Mouse (Mus musculus) fat pad, adult 2 months (tissue): ENCODE data around the gene Dynlt1b.
"Not testable (repeated sequence)": the region's sequence is repeated elsewhere in the genome, so short reads cannot be mapped to it uniquely, and the experiment has no call there.

Experiments used
- DNase-seq: peaks from one replicate; pipeline ENCODE4 v3.0.0-alpha.2; 2011; ENCODE audit warnings: low read depth, low spot score; ENCODE audit errors: extremely low read depth

Gene Dynlt1b

DNA sequence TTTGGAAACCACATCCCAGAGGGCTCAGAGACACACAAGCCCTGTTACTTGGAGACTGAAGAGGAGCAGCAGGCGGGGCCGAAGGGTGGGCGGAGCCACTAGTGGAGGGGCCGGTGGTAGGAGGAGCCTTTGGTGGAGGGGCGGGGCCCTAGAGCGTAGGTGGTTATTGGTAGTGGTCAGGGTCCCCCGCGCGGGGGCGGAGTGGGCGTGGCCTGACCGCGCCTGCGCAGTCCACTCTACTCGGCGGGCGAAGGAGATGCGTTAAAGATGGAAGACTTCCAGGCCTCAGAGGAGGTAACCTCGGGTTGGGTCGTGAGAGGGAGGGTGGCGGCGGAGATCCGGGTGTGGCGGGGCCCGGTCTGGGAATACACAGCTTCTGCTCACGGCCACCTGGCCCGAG, at the start of gene Dynlt1b:
Gene Dynlt1b, plus strand, starts transcription at position 168 of the 400 bp plus-strand sequence.
- DNase-seq: not testable (repeated sequence)

DNA sequence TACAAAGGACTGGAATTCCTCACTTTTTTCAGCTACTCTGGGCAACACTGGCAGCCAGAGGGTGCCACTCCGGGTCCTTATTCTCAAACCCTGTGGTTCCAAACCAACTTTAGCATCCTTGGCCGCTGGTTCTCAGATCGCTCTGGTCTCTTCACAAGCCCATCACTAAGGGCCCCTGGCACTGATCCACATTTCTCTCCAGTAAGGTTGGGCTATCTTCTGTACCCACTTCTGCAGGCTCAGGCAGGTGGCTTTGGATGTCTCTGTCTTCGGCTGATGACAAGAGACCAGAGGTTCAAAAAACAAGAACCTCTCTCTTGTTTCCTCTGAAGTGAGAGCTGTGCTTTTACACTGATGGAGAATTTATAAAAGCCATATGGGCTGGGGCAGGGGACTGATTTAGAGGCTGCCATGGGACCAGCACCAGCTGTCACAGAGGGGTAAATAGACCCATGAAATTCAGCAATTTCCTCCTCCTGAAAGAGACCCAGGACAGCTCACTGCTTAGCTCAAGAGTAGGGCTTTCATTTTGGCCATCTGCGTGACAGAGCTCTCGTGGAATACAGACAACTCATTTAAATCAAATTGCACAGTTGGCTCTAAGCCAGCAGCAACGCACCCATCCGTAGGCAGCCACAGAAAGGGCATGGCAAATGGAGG, 49.6 kb upstream of the Dynlt1b start:
- not testable (repeated sequence) for DNase-seq

DNA sequence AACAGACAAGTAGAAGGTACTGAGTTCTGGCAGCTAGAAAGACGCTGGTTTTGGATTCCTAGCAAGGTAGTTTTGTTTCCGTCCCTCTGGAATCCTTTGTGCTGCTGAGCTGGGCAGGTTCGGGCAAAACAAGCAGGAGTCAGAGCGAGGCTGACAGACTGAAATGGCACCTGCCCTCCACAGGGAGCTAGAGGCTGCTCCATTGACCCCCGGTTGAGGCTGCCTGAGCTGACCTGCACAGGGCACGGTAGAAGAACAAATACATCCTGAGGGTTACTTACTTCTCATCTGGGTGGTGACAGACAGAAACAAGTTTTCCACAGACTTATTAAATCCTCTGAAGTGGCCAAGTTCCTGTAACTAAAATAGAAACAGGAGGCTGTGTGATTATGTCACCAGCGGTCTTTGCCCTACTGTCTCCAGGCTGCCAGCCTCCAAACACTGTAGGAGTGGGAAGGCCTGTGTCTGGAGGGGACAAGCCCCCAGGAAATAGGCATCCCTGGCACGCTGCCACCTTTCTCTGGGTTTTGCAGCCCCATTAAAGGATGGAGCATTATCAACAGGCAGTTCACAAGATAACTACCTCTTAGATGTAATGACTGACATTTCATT, 48.7 kb upstream of the Dynlt1b start:
- not testable (repeated sequence) for DNase-seq

DNA sequence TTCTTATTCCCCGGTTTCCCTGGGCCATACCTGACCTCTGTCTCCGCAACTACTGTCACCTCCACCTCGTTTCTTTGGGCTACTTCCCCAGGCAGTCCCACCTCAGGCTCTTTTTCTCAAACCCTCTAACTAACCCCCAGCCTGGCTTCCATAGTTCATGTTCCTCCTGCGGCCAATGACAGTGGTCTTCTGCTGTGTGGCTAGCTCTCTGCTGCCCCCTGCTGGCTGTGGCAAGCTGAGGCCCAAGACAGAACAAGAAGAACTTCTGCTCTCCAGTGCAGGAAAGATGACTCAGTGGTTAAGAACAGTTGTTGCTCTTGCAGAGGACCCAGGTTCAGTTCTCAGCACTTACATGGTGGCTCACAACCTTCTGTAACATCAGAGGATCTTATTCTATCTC, 43.0 kb upstream of the Dynlt1b start:
- not testable (repeated sequence) for DNase-seq

DNA sequence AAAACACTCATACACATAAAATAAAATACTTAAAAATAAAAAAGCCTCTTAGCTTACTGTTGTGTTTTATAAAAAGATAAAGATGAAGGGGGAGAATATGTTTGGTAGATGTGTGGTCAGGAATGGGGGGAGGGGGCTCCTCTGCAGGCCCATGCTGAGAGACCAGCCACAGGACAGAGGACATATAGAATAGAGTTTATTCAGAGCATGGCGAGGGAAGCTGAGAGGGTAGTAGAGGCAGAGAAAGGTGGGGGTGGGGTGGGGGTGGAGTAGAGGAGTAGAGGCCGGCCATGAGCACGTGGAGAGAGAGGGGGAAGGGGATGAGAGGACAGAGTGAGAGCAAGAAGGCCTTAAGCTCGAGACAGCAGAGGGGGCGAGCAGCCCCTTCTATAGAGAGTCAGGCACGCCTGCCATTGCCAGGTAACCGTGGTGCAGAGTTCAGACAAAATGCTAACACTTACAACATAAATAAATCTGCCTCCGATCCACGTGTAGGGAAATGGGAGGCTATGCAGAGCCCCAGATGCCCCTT, 42.5 kb upstream of the Dynlt1b start:
- DNase-seq: not testable (repeated sequence)

DNA sequence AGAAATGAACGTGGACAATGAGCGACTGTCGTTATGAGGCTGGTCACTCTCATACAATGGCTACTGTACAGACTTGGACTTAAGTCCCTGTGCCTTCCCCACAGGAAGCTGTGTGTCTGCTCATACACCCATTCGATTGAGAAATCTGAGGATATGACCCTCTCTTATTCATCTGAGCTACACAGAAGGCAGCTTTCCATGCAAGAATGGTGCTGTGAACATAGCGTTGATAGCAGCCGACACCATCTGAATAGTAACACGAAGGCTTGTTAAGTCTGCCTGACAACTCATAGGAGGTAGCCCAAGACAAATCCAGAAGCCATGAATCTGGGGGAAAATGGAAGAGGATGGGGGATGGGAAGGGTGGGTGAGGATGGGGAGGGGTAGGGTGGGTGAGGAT, 40.4 kb upstream of the Dynlt1b start:
- not testable (repeated sequence) for DNase-seq

DNA sequence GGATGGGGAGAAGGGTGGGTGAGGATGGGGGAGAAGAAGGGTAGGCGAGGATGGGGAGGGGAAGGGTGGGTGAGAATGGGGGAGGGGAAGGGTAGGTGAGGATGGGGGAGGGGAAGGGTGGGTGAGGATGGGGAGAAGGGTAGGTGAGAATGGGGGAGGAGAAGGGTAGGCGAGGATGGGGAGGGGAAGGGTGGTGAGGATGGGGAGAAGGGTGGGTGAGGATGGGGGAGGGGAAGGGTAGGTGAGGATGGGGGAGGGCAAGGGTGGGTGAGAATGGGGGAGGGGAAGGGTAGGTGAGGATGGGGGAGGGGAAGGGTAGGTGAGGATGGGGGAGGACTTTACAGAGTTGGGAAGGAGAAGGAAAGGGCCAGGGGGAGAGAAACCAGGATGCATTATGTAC, 39.2 kb upstream of the Dynlt1b start:
- DNase-seq: not testable (repeated sequence)

DNA sequence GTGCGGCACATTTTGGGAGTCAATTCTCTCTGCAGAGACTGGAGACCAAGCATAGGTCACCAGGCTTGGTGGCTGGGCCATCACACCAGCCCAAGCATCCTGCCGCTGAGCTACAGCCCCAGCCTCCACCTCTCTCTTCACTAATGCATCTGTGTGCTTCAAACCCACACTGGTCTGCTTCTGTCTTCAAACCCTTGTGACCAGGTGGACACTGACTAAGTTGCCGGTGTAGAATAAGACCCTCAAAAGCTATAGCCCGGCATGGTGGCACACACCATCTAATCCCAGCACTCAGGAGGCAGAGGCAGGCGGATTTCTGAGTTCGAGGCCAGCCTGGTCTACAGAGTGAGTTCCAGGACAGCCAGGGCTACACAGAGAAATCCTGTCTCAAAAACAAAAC, 38.2 kb upstream of the Dynlt1b start:
- DNase-seq: not testable (repeated sequence)

DNA sequence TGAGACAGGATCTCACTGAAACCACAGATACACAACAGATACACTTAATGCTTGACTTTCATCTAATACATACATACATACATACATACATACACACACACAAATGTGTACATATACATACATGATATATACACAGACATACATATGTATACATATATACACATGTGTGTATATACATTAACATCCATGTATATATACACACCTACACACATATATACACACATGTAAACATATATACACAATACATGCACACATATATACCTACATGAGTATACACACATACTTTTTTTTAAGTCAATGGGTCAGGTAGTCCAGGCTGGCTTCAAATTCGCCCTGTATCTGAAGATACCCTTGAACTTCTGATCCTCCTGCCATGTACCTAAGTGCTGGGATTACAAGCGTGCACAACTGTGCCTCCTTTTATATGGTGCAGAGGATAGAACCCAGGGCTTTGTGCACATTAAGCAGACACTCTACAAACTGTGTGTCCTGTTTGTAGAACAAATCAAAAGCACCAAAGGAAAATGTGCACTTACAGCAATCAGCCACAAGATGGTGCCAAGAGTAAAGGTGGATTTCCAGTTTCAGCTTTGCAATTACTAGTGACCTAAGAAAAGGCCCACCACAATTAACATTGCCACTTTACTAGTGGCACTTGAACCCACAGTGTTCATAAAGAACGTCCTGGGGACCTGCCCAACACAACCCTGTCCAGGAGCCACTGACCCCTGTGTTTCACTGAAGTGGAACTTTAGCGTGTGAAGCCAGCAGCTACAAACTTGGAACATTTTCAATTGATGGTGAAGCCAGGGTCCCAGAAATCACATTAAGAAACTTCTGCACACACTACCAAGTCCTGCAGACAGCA, 37.2 kb upstream of the Dynlt1b start:
- not testable (repeated sequence) for DNase-seq

DNA sequence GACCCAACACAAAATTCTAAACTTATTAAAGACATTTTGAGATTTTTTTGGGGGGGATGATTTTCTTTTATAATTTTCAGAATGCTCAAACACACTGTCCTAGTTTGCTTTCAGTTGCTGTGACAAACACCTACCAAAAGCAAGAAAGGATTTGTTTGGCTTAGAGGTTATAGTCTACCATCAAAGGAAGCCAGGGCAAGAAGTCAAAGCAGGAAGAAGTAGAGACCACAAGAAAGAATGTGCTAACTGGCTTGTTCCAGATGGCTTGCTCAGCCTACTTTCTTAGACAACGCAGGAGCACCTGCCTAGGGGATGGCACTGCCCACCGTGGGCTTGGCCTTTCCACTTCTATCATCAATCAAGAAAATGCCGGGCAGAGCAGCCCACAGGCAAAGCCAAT, 31.8 kb upstream of the Dynlt1b start:
- DNase-seq: not testable (repeated sequence)

DNA sequence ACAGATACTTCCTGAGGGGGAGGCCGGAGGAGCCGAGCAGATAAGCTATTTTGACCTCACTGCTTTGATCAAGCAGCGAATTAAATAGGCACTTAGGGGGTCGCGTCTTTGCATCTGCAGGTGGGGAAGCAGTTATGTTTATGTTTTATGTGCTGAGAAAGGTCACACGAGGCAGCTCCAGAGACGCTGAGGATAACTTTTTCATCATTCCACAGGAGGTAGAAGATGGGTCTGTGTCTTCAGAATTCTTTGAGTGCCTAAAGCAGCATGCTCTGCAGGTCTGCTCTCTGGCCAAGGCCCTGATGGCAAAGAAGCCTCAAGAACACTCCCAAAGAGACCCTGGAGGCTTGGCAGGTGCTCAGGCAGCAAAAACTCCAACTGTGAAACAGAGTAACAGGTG, 31.1 kb upstream of the Dynlt1b start:
- DNase-seq: not testable (repeated sequence)

DNA sequence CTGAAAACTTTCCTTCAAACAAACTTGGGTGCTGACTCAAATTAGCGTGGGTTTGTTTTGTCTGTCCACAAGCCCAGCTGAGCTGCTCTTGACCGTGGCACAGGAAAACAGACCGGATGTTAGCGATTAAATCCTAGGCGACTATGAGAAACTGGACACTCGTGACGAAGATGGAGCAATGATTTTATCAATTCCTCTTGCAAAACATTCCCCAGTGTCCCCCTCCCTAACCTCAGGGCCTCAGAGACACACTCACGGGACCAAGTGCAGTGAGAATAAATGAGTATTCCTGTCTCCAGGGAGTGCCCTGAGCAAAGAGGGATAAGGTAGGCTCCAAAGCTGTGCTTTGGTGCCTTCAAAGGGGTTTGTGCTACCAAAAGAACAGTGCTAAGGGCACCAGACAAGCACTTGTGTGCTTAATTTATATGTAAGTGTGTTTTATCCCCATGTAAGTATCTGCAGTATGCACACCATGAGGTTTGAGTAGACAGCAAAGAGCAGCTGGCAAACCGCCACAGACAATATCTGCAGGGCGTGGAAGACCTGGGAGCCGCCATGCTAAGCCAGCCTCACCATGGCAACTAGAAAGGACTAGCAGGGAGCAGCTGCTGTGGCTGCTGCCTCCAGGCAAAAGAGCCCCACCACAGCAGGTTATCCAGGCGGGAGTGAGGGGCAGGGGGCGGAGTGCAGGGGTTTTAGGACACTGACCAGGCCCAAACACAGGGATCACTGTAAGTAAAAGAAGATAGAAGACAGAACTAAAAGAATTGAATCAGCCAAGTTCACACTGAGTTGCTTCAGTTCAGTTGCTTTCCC, 30.4 kb upstream of the Dynlt1b start:
- not testable (repeated sequence) for DNase-seq

DNA sequence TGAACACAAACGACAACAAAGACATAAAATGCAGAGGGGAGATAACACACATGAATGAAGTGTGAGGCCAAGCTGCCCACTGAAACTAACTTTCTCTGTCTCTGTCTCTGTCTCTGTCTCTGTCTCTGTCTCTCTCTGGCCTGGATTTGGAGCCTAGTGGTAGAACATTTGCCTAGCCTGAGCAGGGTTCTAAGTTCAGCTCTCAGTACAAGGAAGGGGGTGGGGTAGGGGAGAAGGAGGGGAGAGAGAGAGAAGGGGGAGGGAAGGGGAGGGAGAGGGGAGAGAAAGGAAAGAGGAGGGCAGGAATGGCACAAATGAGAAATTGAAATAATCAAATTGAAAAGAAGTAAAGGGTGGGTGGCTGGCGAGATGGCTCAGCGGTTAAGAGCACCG, 29.8 kb upstream of the Dynlt1b start:
- DNase-seq: not testable (repeated sequence)

DNA sequence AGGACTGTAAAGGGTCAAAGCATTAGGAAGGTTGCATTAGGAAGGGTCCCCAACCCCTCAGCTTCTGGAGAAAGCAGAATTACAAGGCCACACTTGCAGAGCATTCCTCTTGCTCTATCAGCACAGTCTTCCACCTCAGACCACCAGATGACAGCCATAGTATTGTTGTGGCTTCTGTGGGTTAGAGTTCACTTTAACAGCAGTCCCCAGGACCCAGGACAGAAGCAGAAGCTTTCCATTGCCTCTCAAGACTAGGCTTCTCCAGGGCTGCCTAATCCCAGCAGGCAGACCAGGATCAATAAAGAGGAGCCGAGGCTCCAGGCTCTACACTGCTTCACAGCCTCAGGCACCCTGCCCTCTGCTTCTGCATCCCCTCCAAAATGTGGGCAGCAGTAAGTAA, 25.4 kb upstream of the Dynlt1b start:
- DNase-seq: not testable (repeated sequence)

DNA sequence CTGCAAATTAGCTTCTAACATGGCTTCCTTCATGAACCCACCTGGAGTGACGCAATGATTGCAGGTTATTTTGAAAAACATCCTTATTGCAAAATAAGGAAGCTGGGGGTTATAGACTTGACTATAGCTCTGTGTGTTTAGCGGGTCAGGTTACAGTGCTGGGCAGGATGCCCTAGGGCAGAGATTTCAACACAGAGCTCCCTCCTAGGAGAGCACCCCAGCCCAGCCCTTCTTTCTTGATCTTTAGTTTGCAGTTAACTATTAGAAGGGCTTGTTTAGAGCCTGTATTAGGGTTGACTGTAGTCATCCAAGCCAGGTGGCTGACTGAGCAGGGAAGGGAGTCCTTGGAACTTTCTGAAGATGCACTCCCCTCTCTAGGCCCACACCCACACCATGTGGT, 22.9 kb upstream of the Dynlt1b start:
- DNase-seq: not testable (repeated sequence)

DNA sequence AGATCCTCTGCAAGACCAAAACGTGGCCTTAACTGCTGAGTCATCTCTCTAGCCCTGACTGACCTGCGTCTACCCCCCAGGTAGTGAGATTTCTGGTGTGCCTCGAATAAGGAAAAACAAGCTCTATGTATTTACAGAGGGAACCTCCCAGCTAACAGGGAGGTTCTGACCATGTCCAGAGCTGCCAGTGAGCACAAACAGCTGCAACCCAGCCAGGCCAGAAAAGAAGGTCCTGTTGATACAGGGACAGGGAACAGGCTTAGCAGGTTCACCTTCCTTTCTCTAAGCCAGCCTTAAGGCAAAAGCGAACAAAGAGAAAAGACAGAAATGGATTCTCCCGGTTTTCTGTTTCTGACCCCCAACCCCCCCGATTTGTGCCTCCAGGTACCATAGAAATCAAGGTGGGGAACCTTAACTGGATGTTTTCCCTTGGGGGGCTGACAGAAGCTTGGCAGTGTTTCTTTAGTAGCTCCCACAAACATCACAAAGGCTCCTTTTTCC, 19.1 kb upstream of the Dynlt1b start:
- not testable (repeated sequence) for DNase-seq

DNA sequence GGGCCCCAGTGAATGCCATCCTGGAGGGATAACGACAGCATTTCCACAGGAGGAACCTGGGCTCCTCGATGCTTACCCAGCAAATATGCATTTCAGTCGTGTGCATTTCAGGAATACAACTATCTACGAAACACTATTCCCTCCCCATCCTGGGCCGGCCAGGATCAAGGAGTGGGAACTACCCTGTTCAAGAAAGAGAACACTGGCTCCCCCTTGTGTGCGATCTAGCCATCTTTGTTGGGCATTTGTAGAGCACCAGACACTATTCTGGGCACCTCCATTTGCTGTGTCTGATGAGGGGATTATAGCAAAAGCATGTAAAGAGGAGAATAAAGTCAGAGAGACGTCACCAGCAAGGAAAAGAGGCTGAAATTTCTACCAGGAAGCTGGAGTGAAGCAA, 12.8 kb upstream of the Dynlt1b start:
- not testable (repeated sequence) for DNase-seq

DNA sequence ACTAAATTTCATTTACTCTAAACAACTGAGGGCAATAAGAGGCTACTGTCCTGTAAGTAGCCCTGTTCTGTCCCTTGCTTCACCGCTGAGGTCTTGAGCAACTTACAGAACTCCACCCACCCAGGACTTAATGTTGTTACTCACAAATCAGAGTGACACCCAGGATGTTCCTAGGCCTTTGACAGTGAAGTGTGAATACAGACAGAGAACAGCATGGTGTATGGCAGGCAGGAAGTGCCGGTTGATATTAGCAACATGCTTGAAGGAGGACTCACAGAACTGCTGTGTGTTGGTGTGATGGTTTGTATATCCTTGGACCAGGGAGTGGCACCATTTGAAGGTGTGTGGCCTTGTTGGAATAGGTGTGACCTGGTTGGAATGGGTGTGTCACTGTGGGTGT, 9.4 kb upstream of the Dynlt1b start:
- not testable (repeated sequence) for DNase-seq

DNA sequence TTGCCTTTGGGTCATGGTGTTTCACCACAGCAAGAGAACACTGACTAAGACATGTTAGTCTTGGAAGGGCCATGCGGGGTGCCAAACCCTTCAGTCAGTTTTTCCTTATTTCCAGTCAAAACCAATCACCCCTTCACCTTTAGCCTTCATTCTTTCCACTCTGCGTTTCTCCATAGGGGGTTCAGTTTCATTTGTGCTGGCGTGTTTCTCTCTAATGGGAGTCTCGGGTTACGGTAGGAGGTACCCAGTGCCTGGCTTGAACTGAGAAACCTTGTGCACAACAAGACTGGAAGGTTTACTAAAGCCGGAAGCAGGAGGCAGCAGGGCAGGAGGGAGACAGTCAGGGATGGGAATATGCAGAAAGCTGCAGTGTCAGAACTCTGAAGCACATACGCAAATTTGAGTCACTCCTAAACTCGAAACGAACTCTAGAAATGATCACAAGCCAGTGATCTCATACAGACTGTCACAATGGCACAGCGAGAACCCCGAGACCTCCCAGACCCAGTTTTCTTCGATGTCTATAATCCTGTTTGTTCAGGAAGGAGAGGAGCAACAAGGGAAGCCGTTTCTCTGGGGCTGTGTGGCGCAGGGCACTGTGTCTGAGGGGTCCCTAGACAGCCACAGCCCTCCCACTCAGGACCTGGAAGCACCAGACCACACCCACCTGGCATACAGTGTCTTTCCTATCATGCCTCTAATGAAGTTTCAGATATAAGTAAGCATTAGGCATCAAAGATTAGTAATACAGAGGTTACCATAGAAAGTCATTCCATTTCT, 8.2 kb upstream of the Dynlt1b start:
- not testable (repeated sequence) for DNase-seq

DNA sequence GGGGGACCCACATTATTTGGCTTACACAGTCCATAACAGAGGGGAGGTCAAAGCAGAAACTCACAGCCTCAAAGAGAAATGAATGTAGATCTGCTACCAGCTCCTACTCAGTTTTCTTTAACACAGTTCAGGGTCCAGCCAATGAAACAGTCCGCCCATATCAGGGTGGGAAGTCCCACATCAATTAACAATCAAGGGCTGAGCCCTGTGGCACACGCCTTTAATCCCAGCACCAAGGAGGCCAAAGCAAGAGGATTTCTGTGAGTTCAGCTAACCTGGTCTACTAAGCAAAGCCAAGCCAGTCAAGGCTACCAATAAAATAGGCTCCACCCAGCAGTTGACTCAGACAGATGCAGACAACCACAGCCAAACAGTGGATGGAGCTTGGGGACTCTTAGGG, 7.5 kb upstream of the Dynlt1b start:
- DNase-seq: not testable (repeated sequence)
